Mouse (Mus musculus) C2C12 (cell line): ENCODE results near the gene Serinc5. TPM values are rescaled to one million over a fixed set of nuclear protein-coding genes. Genes with fewer than 3 reads are reported as not detected.

Source experiments
- H3K27me3 ChIP-seq: one replicate; pipeline ENCODE4 v1.6.1; 2011; ENCODE audit not compliant: control insufficient read depth, insufficient read depth, insufficient read length
- H3K36me3 ChIP-seq: one replicate; pipeline ENCODE4 v1.6.1; 2011; ENCODE audit not compliant: control insufficient read depth, insufficient read depth
- H3K4me3 ChIP-seq: one replicate; pipeline ENCODE4 v1.5.1; 2011; ENCODE audit warnings: mild to moderate bottlenecking, control low read depth; ENCODE audit not compliant: poor library complexity, insufficient read depth, severe bottlenecking
- H3K79me2 ChIP-seq: one replicate; pipeline ENCODE4 v1.6.1; 2011; ENCODE audit not compliant: control insufficient read depth, insufficient read depth
- H3K79me3 ChIP-seq: one replicate; pipeline ENCODE4 v1.6.1; 2011; ENCODE audit warnings: low read depth, control low read depth
- H3ac ChIP-seq: one replicate; pipeline ENCODE3; 2011; ENCODE audit warnings: low read depth; ENCODE audit not compliant: control insufficient read depth, insufficient read length
- CEBPB ChIP-seq: IDR thresholded peaks from one replicate; pipeline ENCODE4 v1.6.1; 2011; ENCODE audit warnings: low read depth, mild to moderate bottlenecking, control low read depth, moderate library complexity
- CTCF ChIP-seq: IDR thresholded peaks from one replicate; pipeline ENCODE4 v1.5.1; 2011; ENCODE audit not compliant: control insufficient read depth, insufficient read depth, insufficient read length
- FOSL1 ChIP-seq: IDR thresholded peaks from one replicate; pipeline ENCODE4 v1.8.0; 2011; ENCODE audit warnings: mild to moderate bottlenecking, low read length; ENCODE audit not compliant: poor library complexity, insufficient read depth, severe bottlenecking
- MAX ChIP-seq: IDR thresholded peaks from one replicate; pipeline ENCODE4 v1.6.1; 2011; ENCODE audit warnings: mild to moderate bottlenecking, control low read depth
- MYOD1 ChIP-seq: IDR thresholded peaks from one replicate; pipeline ENCODE4 v1.6.1; 2011; ENCODE audit warnings: low read depth; ENCODE audit not compliant: control insufficient read depth, insufficient read length
- MYOG ChIP-seq: IDR thresholded peaks from one replicate; pipeline ENCODE4 v1.6.1; 2011; ENCODE audit not compliant: control insufficient read depth, insufficient read length; ENCODE audit errors: extremely low read depth
- USF1 ChIP-seq: IDR thresholded peaks from one replicate; pipeline ENCODE4 v1.6.1; 2011; ENCODE audit warnings: low read depth, mild to moderate bottlenecking, control low read depth, moderate library complexity
- polyA plus RNA-seq: library from polyadenylated mRNA; unstranded; fragments of >200 nt; fragmentation: generic; extraction: Trizol; gene quantifications from one replicate; pipeline ENCODE4 v1.2.1, GENCODE M21; 2012; ENCODE audit warnings: missing spikeins

Serinc5 gene
- polyA plus RNA-seq, 1 experiment: 2.8 TPM

DNA sequence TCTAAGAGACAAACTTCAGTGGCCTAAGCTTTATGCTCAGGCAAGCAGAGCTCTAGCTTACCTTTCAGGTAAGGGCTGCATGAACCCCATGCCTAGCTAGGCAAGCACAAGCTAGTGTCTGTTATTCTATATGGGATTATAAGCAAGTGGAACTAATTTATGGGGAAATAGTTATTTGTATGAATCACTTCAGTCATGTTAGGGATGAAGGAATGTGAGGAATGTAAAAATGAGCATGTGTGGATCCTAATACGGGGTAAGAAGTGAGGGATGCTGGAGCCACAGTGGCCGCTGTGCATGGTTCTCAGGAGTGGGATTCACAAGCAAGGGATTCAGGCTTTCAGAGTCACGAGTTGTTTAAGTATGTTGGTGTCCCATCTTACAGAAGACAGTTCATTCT, 64.4 kb downstream of the Serinc5 start:
- Histone ChIP-seq H3K79me3 (no peaks in the 10 kb centered on the region), H3K36me3 (no peaks in the 10 kb centered on the region), H3K27me3 (no peaks in the 10 kb centered on the region), H3K79me2 (no peaks in the 10 kb centered on the region), H3ac (no peak overlapping the region), H3K4me3 (no peak overlapping the region)
- TF ChIP-seq CEBPB: no peak
- no peak for TF ChIP-seq MAX
- TF ChIP-seq USF1: no peak
- no peak for TF ChIP-seq CTCF
- no peak for TF ChIP-seq FOSL1
- TF ChIP-seq MYOD1: no peak
- TF ChIP-seq MYOG: no peak

DNA sequence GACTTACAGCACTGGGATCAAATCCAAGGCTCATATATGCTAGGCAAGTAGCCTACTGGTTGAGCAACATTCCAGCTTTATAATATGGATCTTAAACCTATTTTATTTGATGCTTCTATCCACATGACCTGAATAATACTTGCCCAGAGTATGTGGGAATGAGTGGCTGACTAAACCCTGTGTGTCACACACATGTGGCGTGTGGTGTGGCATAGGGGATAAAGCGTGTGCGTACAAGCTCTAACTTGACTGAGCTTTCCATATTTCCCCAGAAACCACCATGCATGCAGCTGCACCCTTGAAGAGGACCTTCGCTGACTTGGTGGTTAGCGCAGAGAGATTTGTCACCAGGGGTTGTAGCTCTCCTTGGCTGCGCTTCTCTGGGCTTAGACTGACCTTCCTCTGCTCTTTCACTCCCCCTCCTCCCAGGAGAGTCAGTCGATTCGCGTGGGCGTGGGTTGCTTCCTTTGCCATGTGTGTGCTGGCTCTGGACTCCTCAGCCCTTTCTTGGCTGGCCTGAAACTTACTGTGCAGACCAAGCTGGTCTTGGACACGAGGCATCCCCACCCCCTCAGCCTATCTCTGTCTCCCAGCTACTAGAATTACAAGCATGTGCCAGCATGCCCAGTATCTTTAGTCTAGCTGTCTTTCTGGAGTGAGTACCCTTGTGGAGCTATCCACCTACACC, 65.2 kb downstream of the Serinc5 start:
- Histone ChIP-seq H3ac (no peak overlapping the region), H3K79me2 (no peaks in the 10 kb centered on the region), H3K4me3 (no peak overlapping the region), H3K27me3 (no peaks in the 10 kb centered on the region), H3K79me3 (no peaks in the 10 kb centered on the region), H3K36me3 (no peaks in the 10 kb centered on the region)
- TF ChIP-seq FOSL1 (no peak), MAX (no peak), MYOG (no peak), CEBPB (no peak), MYOD1 (no peak), CTCF (no peak), USF1 (no peak)

DNA sequence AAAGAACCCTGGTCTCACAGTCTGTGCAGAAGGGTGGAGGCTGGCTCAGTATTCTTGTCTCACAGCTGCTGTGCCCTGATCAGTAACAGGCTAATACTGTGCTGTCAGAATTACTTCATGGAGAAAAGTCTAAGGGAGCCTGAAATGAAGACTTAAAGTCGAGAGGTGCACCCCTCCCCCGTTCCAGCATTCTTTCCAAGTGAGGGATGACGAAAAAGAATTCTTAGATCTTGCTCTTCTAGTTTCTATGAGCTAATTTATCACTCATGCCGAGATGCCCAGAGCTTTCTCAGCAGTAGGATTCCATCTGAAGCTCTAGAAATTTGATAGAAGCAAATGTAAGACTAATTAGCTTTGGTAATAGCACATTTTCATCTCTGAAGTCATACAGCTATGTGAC, 66.8 kb downstream of the Serinc5 start:
- H3ac ChIP-seq: no peak overlapping the region
- H3K36me3 ChIP-seq: no peaks in the 10 kb centered on the region
- H3K4me3 ChIP-seq: no peak overlapping the region
- no peaks in the 10 kb centered on the region for H3K27me3 ChIP-seq
- TF ChIP-seq MYOD1 (no peak), MAX (no peak), CTCF (no peak), CEBPB (no peak), FOSL1 (no peak), MYOG (no peak), USF1 (no peak)
- no peaks in the 10 kb centered on the region for H3K79me3 ChIP-seq
- no peaks in the 10 kb centered on the region for H3K79me2 ChIP-seq

DNA sequence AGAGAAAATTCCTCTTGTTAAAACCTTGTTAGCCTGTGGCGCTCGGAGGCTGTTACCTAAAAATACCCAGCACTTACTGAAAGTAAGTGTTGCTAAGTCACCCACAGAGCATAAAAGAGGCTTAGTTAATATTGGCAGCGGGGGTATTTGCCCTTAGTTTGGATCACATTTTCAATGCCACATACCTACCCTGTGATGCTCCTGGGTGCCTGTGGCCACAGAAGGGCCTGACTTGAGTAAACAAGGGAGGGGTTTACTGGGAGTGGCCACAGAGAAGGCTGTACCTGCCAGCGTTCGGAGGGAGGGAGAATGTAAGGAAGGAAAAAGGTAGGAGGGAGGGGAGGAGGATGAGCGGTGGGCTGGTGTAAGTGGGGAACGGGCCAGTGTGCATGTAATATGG, 68.8 kb downstream of the Serinc5 start:
- Histone ChIP-seq H3K79me3 (no peaks in the 10 kb centered on the region), H3K79me2 (no peaks in the 10 kb centered on the region), H3ac (no peak overlapping the region), H3K27me3 (no peaks in the 10 kb centered on the region), H3K4me3 (no peak overlapping the region), H3K36me3 (no peaks in the 10 kb centered on the region)
- no peak for TF ChIP-seq MAX
- TF ChIP-seq CTCF: no peak

DNA sequence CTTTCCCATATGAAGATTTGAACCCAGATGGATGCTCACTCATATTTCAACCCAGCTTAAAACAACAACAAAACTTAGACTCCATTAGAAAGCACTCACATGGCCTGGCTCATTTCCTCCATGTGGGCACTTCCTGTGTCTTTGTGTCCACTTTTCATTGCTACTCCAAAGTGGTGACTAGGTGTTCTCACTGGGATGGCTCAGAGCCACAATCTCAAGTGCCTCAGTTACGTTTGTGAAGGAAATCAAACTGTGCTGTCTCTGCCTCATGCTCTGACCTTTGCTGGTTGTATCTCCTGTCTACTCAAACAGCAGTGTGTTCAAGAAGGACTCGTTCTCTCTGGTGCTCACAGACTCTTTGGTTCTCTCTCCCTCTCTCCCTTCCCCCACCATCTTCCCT, 70.7 kb downstream of the Serinc5 start:
- Histone ChIP-seq H3ac (no peak overlapping the region), H3K36me3 (no peaks in the 10 kb centered on the region), H3K79me2 (no peaks in the 10 kb centered on the region), H3K27me3 (no peaks in the 10 kb centered on the region), H3K79me3 (no peaks in the 10 kb centered on the region), H3K4me3 (no peak overlapping the region)
- TF ChIP-seq MYOG: no peak
- TF ChIP-seq MYOD1: no peak
- no peak for TF ChIP-seq CEBPB
- TF ChIP-seq FOSL1: no peak
- no peak for TF ChIP-seq MAX
- TF ChIP-seq USF1: no peak
- no peak for TF ChIP-seq CTCF

DNA sequence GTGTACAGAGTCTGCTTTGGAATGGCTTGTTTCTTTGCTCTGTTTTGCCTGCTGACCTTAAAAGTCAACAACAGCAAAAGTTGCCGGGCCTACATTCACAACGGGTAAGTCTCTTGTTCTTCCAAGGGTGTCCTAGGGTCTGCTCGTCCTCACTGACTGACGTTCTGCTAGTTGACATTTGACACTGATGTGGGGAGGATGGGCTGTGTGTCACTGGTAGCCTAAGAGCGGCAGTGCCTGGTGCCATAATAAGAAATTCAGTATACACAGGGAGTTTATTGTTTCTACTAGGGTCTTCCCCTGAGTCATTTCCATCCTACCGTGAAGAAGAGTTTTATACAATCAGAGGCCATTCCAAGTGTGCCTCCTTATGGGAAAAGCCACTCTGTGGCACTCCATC, 71.9 kb downstream of the Serinc5 start:
- Histone ChIP-seq H3K4me3 (no peak overlapping the region), H3ac (no peak overlapping the region), H3K79me3 (no peaks in the 10 kb centered on the region), H3K27me3 (no peaks in the 10 kb centered on the region), H3K36me3 (no peaks in the 10 kb centered on the region), H3K79me2 (no peaks in the 10 kb centered on the region)
- TF ChIP-seq CEBPB: no peak
- no peak for TF ChIP-seq MAX
- no peak for TF ChIP-seq CTCF
- TF ChIP-seq MYOD1: no peak
- TF ChIP-seq MYOG: no peak
- TF ChIP-seq USF1: no peak
- no peak for TF ChIP-seq FOSL1
